Mouse (Mus musculus) left cerebral cortex, postnatal 25 days (tissue): ENCODE data around the gene Ostc. TPM values are rescaled to one million over a fixed set of nuclear protein-coding genes. Genes with fewer than 3 reads are reported as not detected.

Source experiments
- DNase-seq, 2 experiments: peaks; one replicate each; pipeline ENCODE4 v3.0.0; 2022; ENCODE audit warnings: low spot score in 2 of 2, mixed read lengths in 1 of 2
- intact Hi-C: fragments of 180-260 bp; cut with DNase I; formaldehyde crosslinking; loops from one replicate; pipeline ENCODE4 v1.15.1; 2025
- total RNA-seq, 2 experiments: library from RNA; stranded (reverse); gene quantifications; 2 replicates each; pipeline ENCODE4 v1.2.3; 2021

Ostc gene
- total RNA-seq, 2 experiments from 2014 or later = 64.7 to 66.8 TPM

DNA sequence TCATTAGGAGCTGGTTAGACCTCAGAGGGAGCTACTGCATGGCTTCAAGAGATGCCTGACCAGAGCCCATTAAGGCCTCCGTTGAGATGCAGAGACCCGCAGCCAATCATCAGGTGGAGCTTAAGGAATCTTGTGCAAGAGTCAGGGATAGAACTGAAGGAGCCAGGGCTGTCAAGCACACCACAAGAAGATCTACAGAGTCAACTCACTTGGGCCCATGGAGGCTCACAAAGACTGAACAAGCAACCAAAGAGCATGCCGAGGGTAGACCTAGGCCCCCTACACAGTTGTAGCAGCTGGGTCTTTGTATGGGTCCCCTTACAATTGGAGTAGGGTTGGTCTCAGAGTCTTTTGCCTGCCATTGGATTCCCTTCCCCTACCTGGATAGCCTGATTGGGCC, 46.7 kb downstream of the Ostc start:
- intact Hi-C loops = no loop called here

DNA sequence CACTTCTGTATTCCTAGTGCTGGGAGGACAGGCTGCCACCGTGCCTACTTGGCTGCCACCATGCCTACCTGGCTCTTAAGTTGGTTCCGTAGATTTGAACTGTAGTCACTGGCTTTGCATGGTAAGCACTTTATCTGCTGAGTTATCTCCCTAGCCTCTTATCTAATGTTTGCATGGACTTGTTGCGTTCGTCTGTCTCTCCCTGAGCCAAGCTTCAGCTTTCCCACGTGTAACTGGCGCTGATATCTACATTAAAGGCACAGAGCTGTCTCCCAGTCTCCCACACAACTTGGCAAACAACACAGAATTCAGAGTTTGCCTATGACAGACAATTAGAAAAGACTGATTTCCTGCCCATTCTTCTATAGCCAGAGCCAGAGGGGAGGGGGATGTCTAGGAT, 48.6 kb downstream of the Ostc start:
- intact Hi-C loops = no loop called here
- no peak for DNase-seq

More for the DNA sequence above, 46.7 kb downstream of the Ostc start:
- no peak for DNase-seq

GRCm38 (mm10) chr3:130649569-130649968, 59.7 kb downstream of the Ostc start:
- DNase-seq = no peak
- intact Hi-C loops = no loop called here

GRCm38 (mm10) chr3:130646110-130646810, 63.0 kb downstream of the Ostc start:
- intact Hi-C loops = no loop called here
- no peak for DNase-seq

Other genes with a start within 250 kb of the Ostc start
- gene Etnppl, start 92.0 kb downstream of the Ostc start, total RNA-seq = 1 to 10 TPM; 6.7 to 9.3 TPM
- gene Rpl34, start 21.0 kb upstream of the Ostc start, total RNA-seq = 100 to 1,000 TPM; 306 to 319 TPM